Mouse (Mus musculus) olfactory bulb, adult 2 months (tissue): Measurements from ENCODE around the gene Olfr807.

Experiments used
- CTCF ChIP-seq: fragments of 200-500 bp; IDR thresholded peaks from 2 replicates; pipeline ENCODE4 v1.5.1; 2012; ENCODE audit warnings: low read depth, mild to moderate bottlenecking, low read length, moderate library complexity; ENCODE audit not compliant: insufficient read depth
- POLR2A ChIP-seq: fragments of 200-500 bp; IDR thresholded peaks from 2 replicates; pipeline ENCODE4 v1.6.1; 2012; ENCODE audit warnings: mild to moderate bottlenecking, low read depth, low read length, moderate library complexity; ENCODE audit not compliant: insufficient read depth

DNA sequence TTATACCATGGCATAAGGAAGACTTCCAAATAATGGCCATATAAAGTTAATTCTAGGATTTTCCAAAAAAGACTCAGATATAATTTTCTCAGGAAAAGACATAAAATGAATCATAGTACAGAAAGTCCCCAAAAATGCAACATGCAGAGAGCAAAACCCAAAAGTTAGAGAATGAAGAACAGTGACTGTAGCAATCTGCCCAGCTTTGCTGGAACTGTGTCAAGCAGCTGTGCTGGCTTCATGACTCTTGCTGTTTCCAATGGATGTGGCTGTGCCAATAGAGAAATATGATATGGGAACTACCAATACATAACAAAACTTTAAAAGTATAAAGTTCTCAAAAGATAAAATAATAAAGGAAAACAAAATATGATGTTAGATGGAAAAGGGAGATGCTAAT is 20.5 kb upstream of the Olfr807 start:
- TF ChIP-seq POLR2A: no peak
- no peak for TF ChIP-seq CTCF
